Mouse (Mus musculus): ENCODE data around the gene Rundc3a.

Gene Rundc3a

GRCm38 (mm10) chr11:102434406-102434805, 41.2 kb downstream of the Rundc3a start:
- peak; percentile 94 for DNase-seq (ENCODE audit: low spot score)

GRCm38 (mm10) chr11:102434816-102435705, 41.9 kb downstream of the Rundc3a start:
- DNase-seq (ENCODE audit: low spot score) = no peak

- no peak for DNase-seq (ENCODE audit: low spot score)
Measured at GRCm38 (mm10) chr11:102435754-102436470, 42.7 kb downstream of the Rundc3a start.

GRCm38 (mm10) chr11:102436471-102436790, 43.2 kb downstream of the Rundc3a start:
- no peak for DNase-seq (ENCODE audit: low spot score)

DNA sequence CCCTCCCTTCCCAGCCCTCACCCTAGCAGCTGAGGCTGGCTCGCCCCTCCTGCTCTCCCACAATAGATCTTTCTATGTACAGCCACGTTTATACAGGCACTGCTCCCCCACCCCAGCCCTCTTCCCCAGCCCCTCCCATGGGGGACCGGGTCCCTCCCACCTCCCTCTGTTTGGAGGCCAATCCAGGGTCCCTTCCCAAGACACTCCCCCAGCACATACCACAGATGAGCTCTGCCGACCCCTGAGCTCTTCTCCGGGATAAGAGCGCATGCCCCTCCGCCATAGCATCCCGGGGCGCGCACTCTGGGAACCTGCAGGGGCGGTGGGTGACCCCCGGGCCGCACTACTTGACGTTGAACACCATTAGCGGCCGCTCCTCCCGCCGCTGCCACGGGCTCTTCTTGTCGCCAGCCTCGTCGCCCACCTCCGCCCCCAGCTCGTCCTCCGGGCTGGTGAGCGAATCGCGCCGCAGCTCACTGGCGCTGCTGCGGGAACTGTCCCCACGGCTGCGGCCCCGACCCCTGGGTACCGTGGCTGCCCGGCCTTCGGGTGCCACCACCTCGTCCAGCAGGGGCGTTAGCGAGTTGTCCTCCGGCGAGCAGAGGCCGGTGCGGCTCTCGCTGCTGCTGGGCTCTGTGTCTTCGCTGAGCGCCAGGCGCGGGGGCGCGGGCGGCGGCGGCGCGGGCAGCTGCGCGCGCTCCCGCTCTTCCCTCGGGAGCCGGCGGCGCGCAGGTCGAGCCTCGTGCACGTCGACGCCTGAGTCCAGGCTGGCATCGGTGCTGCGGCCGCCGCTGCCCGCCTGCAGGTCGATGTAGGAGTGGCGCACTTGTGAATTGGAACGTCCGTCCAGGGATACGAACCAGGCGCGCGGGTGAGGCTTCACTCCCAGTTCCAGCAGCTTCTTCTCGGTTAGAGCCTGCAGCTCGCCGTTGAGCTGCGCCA, 44.2 kb downstream of the Rundc3a start:
- DNase-seq (ENCODE audit: low spot score) = no peak

- no peak for DNase-seq (ENCODE audit: low spot score)
Measured at GRCm38 (mm10) chr11:102438212-102439092, 45.2 kb downstream of the Rundc3a start.

DNA sequence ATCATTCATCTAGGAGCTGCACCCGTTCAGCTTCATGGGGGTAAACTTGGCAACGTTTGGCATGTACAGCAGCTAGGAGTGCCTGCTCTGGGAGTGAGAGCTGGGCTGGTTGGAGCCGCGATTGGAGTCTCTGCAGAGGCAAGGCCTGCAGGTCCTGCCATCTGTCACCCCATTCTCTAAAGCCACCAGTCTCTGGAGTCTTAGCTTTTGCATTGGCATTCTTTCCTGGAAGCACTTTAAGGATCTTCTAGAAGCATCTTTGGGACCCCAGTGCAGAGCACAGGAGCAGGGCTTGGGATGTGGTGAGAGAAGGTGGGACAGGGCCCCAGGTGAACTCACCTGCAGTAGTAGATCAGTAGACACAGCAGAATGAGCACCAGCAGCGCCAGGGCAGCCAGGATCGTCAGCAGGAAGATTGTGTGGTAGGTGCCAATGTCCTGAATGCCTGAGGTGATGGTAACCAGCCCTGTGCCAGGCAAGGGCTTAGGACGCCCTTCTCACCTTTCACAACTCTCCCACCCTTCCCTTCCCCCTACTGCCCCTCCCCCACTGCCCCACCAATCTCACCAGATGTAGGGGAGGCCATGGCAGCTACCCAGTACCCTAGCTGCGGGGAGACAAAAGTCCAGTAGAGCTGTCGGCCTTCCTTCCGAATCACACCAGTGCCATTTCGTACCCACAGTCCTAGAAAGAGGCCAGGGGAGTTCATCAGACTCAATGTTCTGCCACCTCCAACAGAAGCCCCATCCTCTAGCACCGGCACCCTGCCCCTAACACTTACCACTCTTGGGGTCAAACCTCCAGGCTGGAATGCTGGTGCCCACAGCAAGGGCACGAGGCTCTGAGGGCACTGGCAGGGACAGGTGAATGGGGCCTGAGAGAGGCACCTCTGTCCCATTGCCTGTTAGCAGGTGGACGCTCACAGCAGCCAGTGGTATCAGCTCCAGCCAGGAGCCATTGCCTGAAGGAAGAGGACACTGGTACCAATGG, 46.2 kb downstream of the Rundc3a start:
- DNase-seq (ENCODE audit: low spot score) = no peak

- no peak for DNase-seq (ENCODE audit: low spot score)
Measured at GRCm38 (mm10) chr11:102440255-102440654, 47.1 kb downstream of the Rundc3a start.

DNA sequence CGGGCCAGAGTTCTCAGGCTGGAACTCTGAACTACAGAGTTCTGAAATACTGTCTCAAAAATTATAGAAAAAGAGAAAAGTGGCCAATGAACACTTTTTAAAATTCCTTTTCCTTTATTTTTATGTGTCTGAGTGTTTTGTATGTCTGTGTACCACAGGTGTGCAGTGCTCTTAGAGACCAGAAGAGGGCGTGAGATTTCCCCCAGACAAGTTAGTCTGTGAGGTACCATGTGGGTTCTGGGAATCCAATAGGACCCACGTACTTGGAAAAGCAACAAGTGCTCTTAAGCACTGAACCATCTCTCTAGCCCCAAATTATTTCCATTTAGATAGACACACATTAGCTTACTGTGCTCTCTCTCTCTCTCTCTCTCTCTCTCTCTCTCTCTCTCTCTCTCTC, 48.2 kb downstream of the Rundc3a start:
- no peak for DNase-seq (ENCODE audit: low spot score)

- DNase-seq (ENCODE audit: low spot score) = no peak
Measured at GRCm38 (mm10) chr11:102442089-102442488, 48.9 kb downstream of the Rundc3a start.

- no peak for DNase-seq (ENCODE audit: low spot score)
Measured at GRCm38 (mm10) chr11:102443740-102444139, 50.5 kb downstream of the Rundc3a start.

DNA sequence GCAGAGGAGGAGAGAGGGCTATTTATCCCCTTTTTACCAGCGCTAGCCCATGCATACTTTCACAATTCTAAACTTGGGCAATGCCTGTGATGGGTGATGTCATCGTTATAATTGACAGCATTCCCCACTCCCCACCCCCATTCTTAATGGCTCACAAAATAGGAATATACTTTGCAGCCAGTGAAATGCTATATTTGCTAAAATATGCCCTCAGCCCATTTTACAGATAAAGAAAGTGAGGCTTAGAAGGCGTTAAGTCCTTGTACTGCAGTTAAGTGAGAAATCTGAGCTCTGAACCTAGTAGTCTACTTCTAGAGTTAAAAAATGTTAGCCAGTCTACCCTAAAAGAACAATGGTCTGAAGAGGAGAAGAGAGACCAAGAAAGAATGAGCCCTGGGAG, 51.1 kb downstream of the Rundc3a start:
- no peak for DNase-seq (ENCODE audit: low spot score)

DNA sequence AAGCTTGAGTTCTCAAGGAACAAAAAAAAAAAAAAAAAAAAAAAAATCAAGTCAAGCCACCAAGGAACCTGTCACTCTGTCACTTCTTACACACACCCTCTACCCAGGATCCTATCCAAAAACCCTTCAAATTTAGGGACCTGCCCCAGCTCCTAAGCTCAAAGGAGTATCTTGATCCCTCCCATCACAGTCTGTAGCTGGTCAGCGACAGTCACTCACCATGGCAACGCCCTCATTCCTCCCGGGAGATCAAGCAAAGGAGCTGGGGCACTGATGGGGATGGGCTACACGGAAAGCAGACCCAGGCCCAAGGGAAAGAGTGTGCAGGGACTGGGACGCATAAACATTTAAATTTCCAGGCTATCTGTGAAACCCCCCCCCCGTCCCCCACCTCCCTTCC, 51.6 kb downstream of the Rundc3a start:
- no peak for DNase-seq (ENCODE audit: low spot score)

DNA sequence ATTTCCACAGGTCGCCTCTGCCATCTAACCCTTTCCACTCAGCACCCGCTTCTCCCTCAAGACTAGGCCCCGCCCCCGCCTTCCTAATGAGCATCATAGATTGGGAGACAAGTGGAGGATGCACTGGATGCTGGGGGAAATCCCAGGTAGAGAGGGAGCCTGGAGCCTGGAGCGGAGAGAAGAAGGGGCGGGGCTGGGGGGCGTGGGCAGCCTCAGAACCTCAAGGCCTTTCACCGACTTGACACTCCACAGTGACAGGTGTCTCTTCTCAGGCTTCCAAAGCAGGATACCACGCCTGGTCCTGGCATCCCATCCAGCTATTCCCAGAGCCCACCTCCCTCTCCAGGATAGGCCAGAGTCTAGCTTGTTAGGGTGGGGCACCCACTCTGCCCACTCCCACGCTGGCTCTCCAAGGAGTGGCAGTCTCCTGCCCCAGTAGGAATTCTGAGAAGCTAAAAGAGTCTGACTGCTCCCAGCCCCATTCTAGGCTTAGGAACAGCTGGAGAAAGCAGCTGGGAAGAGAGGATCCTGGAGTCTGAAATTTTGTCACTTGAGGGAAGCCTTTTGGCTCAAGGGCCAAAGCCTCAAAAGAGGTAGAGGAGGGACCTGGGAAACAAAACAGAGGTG, 52.2 kb downstream of the Rundc3a start:
- no peak for DNase-seq (ENCODE audit: low spot score)

DNA sequence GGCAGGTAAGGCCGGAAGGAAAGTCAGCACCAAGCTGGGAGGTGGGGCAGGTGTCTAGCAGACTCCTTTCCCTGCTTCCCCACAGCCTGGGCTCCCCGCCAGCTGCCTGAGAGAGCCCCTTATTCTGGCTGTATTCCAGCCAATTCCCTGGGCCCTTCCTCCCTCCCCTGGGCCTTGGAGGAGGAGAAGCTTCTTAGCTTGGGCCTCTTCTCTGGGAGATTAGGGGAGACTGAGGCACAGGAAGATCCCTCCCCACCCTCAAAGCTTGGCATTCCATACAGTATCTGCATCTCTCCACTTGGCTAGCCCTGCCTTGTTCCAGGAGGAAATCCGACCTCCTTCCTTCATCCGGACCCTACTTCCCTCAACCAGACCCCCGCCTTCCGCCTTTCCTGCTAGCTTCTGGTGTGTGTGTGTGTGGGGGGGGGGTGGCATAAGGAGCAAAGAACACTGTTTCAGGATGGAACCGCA, 52.7 kb downstream of the Rundc3a start:
- DNase-seq (ENCODE audit: low spot score) = no peak

DNA sequence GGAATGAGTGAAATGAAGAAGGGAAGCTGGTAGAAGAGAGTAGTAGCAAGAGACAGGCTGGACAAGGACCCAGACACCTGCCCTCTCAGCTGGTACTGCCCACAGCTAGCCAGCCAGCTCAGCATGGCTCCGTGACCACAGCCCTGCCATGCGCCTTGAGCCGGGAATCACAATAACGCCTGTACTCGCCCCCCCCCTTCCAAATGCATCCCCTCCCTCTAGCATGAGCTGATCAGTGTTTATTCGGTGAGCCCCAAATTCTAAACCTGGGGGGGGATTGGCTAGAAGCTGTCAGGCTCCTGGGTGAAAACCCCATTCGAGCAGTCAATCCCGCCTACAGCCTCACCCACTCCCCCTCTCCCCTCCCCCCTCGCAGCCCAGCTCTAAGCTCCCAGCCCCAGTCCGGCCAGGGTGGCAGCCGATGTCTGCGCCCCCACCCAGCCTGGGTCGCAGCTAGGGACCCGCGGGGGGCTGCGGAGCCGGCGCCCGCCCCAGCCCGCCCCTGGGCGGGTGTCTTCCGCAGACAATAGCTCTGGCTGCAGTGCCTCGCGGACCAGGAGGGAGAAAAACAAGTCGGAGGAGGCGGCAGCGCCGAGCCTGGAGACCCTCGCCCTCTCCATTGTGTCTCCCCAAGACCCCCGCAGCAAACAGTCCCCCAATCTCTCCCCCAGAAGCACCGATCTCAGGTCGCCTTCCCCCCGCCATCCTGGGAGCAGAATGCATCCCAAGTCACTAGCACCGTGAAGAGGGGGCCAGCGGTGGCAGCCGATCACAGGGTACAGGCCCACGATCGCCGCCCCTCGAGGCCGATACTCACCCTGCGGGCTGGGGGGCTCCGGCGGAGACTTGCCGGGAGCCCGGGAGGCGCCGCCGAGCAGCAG, 53.6 kb downstream of the Rundc3a start:
- no peak for DNase-seq (ENCODE audit: low spot score)

DNA sequence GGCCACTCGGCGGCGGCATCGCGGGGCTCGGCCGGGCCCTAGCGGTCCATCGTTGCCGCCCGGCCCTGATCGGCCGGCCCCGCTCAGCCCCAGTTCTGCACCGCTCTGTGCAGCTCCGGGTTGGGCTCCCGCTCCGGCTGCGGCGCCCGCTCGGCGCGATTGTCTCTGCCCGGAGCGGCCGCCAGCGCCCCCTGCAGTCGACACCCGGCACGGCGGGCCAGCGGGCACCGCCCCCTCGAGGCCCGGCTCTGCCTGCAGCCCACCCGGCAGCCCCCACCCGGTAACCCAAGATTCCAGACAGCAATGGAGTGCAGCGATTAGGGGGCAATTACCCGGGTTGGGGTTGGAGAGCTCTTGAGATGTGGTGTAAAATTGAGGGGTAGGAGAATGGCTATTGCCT, 54.3 kb downstream of the Rundc3a start, which contains the start of gene Fam171a2:
Gene Fam171a2 (minus strand): TSS at position 186 of the 400 bp plus-strand sequence.
- DNase-seq (ENCODE audit: low spot score) = peak; percentile 60

- no peak for DNase-seq (ENCODE audit: low spot score)
Measured at GRCm38 (mm10) chr11:102448327-102448726, 55.1 kb downstream of the Rundc3a start.
